Mouse (Mus musculus): ENCODE data around the gene Cks1brt. TPM values are rescaled to one million over a fixed set of nuclear protein-coding genes. Genes with fewer than 3 reads are reported as not detected.

The Cks1brt gene
- polyA plus RNA-seq, 1 experiment: not detected

DNA sequence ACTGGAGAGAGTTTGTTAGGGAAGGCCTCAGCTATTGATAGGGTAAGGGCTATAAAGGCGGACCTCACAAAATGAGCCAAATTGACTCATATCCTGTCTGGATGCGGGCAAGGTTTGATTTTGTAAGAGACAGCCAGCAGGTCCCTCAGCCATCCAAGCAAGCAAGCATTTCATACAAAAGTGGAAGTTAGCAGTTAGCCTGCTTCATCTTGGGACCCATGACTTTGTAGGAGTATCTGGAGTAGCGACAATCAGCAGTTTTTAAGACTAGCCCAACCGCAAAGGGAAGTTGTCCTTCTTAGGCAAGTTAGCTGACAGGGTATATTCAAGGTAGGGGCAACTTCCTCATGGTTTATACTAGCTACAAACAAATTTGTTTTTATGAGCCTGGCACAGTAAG is 9.2 kb upstream of the Cks1brt start:
- WGBS: 91% methylated on average over 4 of the region's 4 CpGs
- TF ChIP-seq POLR2A (IDR thresholded peaks at IDR 0.05; ENCODE audit: insufficient read depth, low read depth, low read length) (no peak), CTCF (IDR thresholded peaks at IDR 0.05; ENCODE audit: insufficient read depth, low read depth, low read length) (no peak)
- Histone ChIP-seq H3K27ac (ENCODE audit: insufficient read depth, low read depth, low read length) (no peak overlapping the region), H3K4me1 (ENCODE audit: control insufficient read depth, insufficient read depth, low read length) (no peaks in the 10 kb centered on the region), H3K4me3 (ENCODE audit: insufficient read depth, low read depth, low read length) (no peak overlapping the region)

DNA sequence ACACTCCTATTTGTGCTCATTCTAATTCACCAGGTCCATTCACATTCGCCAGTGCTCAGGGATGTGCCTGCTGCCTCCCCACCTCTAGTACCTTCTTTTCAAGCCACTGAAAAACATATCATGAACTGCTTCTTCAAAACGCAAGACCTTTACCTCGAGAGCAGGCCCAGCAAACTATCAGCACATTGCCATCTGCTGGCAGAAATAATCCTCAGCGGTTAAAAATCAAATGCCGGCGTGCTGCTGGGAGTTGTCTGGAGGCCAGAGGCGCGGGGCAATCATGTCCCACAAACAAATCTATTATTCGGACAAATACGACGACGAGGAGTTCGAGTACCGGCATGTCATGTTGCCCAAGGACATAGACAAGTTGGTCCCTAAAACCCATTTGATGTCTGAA is 19.6 kb downstream of the Cks1brt start:
- Histone ChIP-seq H3K4me3 (ENCODE audit: insufficient read depth, low read depth, low read length) (no peak overlapping the region), H3K4me1 (ENCODE audit: control insufficient read depth, insufficient read depth, low read length) (no peaks in the 10 kb centered on the region), H3K27ac (ENCODE audit: insufficient read depth, low read depth, low read length) (no peak overlapping the region)
- WGBS: 25% methylated on average over 14 of the region's 14 CpGs
- TF ChIP-seq POLR2A (IDR thresholded peaks at IDR 0.05; ENCODE audit: insufficient read depth, low read depth, low read length) (no peak), CTCF (IDR thresholded peaks at IDR 0.05; ENCODE audit: insufficient read depth, low read depth, low read length) (no peak)

DNA sequence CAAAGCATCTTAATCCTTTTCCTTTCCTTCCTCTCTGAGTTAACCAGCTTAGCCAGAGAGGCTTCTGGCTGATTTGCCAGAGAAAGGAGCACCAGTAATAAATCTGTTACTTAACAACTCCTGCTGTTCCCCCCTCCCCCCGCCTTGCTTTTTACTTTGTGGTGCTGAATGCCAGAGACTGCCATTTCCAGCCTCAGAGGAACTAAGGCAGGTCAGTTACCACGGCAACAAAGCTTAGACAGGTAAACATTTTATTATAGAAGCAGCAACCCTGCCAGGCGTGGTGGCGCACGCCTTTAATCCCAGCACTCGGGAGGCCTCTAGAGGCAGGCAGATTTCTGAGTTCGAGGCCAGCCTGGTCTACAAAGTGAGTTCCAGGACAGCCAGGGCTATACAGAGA is 24.2 kb downstream of the Cks1brt start:
- H3K4me1 ChIP-seq (ENCODE audit: control insufficient read depth, insufficient read depth, low read length): no peaks in the 10 kb centered on the region
- H3K27ac ChIP-seq (ENCODE audit: insufficient read depth, low read depth, low read length): no peak overlapping the region
- TF ChIP-seq POLR2A (IDR thresholded peaks at IDR 0.05; ENCODE audit: insufficient read depth, low read depth, low read length) (no peak), CTCF (IDR thresholded peaks at IDR 0.05; ENCODE audit: insufficient read depth, low read depth, low read length) (no peak)
- H3K4me3 ChIP-seq (ENCODE audit: insufficient read depth, low read depth, low read length): no peak overlapping the region
- WGBS: 29% methylated on average over 7 of the region's 7 CpGs

DNA sequence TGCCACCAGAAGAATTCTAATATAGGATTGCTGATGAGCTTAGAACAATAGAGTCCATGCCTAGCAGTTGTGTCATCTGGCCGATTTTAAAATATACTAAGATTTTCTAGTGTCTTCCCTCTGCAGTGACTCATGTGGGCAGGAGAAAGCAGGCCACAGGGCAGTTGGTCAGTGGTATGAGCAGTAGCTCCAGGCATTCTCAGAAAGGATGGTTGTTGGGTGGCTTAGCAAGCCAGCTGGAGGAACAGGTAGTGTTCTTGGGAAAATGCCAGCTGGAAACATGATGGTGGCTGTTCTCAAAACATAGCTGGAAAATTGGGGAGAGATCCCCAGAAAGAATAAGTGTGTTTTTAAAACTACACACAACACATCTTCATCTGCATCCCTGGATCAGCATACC is 40.6 kb downstream of the Cks1brt start:
- H3K4me1 ChIP-seq (ENCODE audit: control insufficient read depth, insufficient read depth, low read length): no peaks in the 10 kb centered on the region
- no peak for TF ChIP-seq POLR2A (IDR thresholded peaks at IDR 0.05; ENCODE audit: insufficient read depth, low read depth, low read length)
- no peak for TF ChIP-seq CTCF (IDR thresholded peaks at IDR 0.05; ENCODE audit: insufficient read depth, low read depth, low read length)
- no peak overlapping the region for H3K27ac ChIP-seq (ENCODE audit: insufficient read depth, low read depth, low read length)
- 87% methylated on average over 1 of the region's 1 CpGs for WGBS
- no peak overlapping the region for H3K4me3 ChIP-seq (ENCODE audit: insufficient read depth, low read depth, low read length)

DNA sequence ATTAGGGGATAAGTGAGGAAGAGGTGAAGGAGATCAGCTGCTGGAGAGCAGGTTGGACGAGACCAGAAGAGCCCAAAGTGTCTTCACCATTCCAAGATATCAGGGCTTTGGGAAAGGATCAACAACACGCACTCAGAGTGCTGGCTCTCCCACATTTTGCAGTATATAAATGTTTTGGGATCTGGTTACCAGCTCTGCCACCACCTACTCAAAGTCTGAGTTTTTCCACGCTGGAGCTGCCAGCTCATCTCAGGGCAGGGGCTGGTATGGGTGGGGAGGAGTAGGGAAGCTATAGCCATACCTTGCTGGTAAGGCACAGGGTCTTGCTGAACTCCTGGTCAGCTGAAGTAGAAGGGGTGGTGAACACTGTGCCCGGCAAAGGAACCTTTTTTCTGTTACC is 68.5 kb downstream of the Cks1brt start:
- Histone ChIP-seq H3K27ac (ENCODE audit: insufficient read depth, low read depth, low read length) (no peak overlapping the region), H3K4me3 (ENCODE audit: insufficient read depth, low read depth, low read length) (no peak overlapping the region), H3K4me1 (ENCODE audit: control insufficient read depth, insufficient read depth, low read length) (no peaks in the 10 kb centered on the region)
- 66% methylated on average over 4 of the region's 4 CpGs for WGBS
- TF ChIP-seq CTCF (IDR thresholded peaks at IDR 0.05; ENCODE audit: insufficient read depth, low read depth, low read length): no peak
- TF ChIP-seq POLR2A (IDR thresholded peaks at IDR 0.05; ENCODE audit: insufficient read depth, low read depth, low read length): no peak

DNA sequence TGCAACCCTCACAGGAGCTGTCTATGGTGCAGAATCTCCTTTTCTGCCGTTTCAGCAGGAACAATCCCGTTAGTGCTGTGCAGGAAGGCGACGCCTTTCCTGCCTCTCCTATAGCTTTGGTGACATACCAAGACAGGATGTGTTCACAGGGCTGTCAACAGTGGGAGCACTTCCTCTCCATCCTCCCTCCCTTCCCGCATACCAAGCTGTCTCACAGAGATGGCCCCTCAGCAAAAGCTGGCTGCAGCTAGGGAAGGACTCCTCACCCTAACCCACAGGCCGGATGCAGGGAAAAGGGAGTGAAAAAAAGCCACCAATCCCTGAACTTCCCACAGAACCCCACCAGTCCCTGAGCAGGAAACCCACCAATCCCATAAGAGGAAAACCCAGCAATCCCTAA is 69.3 kb downstream of the Cks1brt start:
- 48% methylated on average over 6 of the region's 6 CpGs for WGBS

More for the DNA sequence above, 69.3 kb downstream of the Cks1brt start:
- H3K4me1 ChIP-seq (ENCODE audit: control insufficient read depth, insufficient read depth, low read length): no peaks in the 10 kb centered on the region
- H3K27ac ChIP-seq (ENCODE audit: insufficient read depth, low read depth, low read length): no peak overlapping the region
- H3K4me3 ChIP-seq (ENCODE audit: insufficient read depth, low read depth, low read length): no peak overlapping the region
- TF ChIP-seq CTCF (IDR thresholded peaks at IDR 0.05; ENCODE audit: insufficient read depth, low read depth, low read length): no peak
- no peak for TF ChIP-seq POLR2A (IDR thresholded peaks at IDR 0.05; ENCODE audit: insufficient read depth, low read depth, low read length)

Other genes with a start within 250 kb of the Cks1brt start
- gene Klf1, start 250.0 kb upstream of the Cks1brt start, polyA plus RNA-seq (2012; ENCODE audit: insufficient read depth, insufficient read length, low replicate concordance, missing spikeins): not detected in 2 replicates
- not detected in 2 replicates for gene Dnase2a, start 243.4 kb upstream of the Cks1brt start, polyA plus RNA-seq (2012; ENCODE audit: insufficient read depth, insufficient read length, low replicate concordance, missing spikeins)
- gene Mast1, start 214.6 kb upstream of the Cks1brt start, polyA plus RNA-seq (2012; ENCODE audit: insufficient read depth, insufficient read length, low replicate concordance, missing spikeins): not detected in 2 replicates
- gene Rtbdn, start 204.9 kb upstream of the Cks1brt start, polyA plus RNA-seq (2012; ENCODE audit: insufficient read depth, insufficient read length, low replicate concordance, missing spikeins): not detected in 2 replicates
- gene Gm49661, start 182.5 kb upstream of the Cks1brt start, polyA plus RNA-seq (2012; ENCODE audit: insufficient read depth, insufficient read length, low replicate concordance, missing spikeins): not detected in 2 replicates
- not detected in 2 replicates for gene Prdx2, start 182.3 kb upstream of the Cks1brt start, polyA plus RNA-seq (2012; ENCODE audit: insufficient read depth, insufficient read length, low replicate concordance, missing spikeins)
- gene Rnaseh2a, start 182.2 kb upstream of the Cks1brt start, polyA plus RNA-seq (2012; ENCODE audit: insufficient read depth, insufficient read length, low replicate concordance, missing spikeins): not detected in 2 replicates
- gene Junb, start 173.2 kb upstream of the Cks1brt start, polyA plus RNA-seq (2012; ENCODE audit: insufficient read depth, insufficient read length, low replicate concordance, missing spikeins): not detected in 2 replicates
- gene Hook2, start 161.3 kb upstream of the Cks1brt start, polyA plus RNA-seq (2012; ENCODE audit: insufficient read depth, insufficient read length, low replicate concordance, missing spikeins): not detected in 2 replicates
- gene Best2, start 137.4 kb upstream of the Cks1brt start, polyA plus RNA-seq (2012; ENCODE audit: insufficient read depth, insufficient read length, low replicate concordance, missing spikeins): not detected in 2 replicates
- gene Asna1, start 126.6 kb upstream of the Cks1brt start, polyA plus RNA-seq (2012; ENCODE audit: insufficient read depth, insufficient read length, low replicate concordance, missing spikeins): not detected in 2 replicates
- not detected in 2 replicates for gene Trir, start 125.1 kb upstream of the Cks1brt start, polyA plus RNA-seq (2012; ENCODE audit: insufficient read depth, insufficient read length, low replicate concordance, missing spikeins)
- not detected in 2 replicates for gene Tnpo2, start 115.0 kb upstream of the Cks1brt start, polyA plus RNA-seq (2012; ENCODE audit: insufficient read depth, insufficient read length, low replicate concordance, missing spikeins)
- not detected in 2 replicates for gene Fbxw9, start 91.9 kb upstream of the Cks1brt start, polyA plus RNA-seq (2012; ENCODE audit: insufficient read depth, insufficient read length, low replicate concordance, missing spikeins)
- gene Gm5741, start 83.9 kb upstream of the Cks1brt start, polyA plus RNA-seq (2012; ENCODE audit: insufficient read depth, insufficient read length, low replicate concordance, missing spikeins): not detected in 2 replicates
- not detected in 2 replicates for gene Dhps, start 80.2 kb upstream of the Cks1brt start, polyA plus RNA-seq (2012; ENCODE audit: insufficient read depth, insufficient read length, low replicate concordance, missing spikeins)
- not detected in 2 replicates for gene Wdr83os, start 71.2 kb upstream of the Cks1brt start, polyA plus RNA-seq (2012; ENCODE audit: insufficient read depth, insufficient read length, low replicate concordance, missing spikeins)
- not detected in 2 replicates for gene Wdr83, start 70.6 kb upstream of the Cks1brt start, polyA plus RNA-seq (2012; ENCODE audit: insufficient read depth, insufficient read length, low replicate concordance, missing spikeins)
- 98.2 TPM in 1 of 2 replicates, not detected in the other for gene Man2b1, start 68.7 kb upstream of the Cks1brt start, polyA plus RNA-seq (2012; ENCODE audit: insufficient read depth, insufficient read length, low replicate concordance, missing spikeins)
- not detected in 2 replicates for gene Zfp791, start 28.8 kb upstream of the Cks1brt start, polyA plus RNA-seq (2012; ENCODE audit: insufficient read depth, insufficient read length, low replicate concordance, missing spikeins)
- gene Olfr371, start 74.1 kb downstream of the Cks1brt start, polyA plus RNA-seq (2012; ENCODE audit: insufficient read depth, insufficient read length, low replicate concordance, missing spikeins): not detected in 2 replicates
- gene Orc6, start 147.7 kb downstream of the Cks1brt start, polyA plus RNA-seq (2012; ENCODE audit: insufficient read depth, insufficient read length, low replicate concordance, missing spikeins): not detected in 2 replicates
- gene Vps35, start 147.9 kb downstream of the Cks1brt start, polyA plus RNA-seq (2012; ENCODE audit: insufficient read depth, insufficient read length, low replicate concordance, missing spikeins): not detected in 2 replicates
- not detected in 2 replicates for gene Mylk3, start 234.4 kb downstream of the Cks1brt start, polyA plus RNA-seq (2012; ENCODE audit: insufficient read depth, insufficient read length, low replicate concordance, missing spikeins)